ENCODE assay signal across 24 mouse cellular contexts in the genomic region with DNA sequence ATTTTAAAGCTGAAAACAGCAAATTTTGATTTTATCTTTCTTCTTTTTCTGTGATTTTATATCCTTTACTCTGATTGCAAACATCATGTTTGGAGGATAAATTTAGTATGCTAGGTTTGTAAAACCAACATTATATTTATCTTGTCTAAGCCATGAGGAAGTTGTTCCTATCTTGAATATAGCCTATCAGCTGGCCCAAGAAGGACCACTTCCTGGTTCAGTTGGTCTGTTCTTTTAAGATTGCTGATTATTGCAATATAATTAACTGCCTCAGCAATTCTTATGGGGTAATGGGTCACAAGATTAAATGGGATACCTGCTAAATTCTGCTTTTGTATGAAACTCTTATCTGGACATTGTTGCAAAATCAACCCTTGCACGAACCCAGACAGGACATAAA.
A peak's percentile ranks its signal among the peaks of the same experiment; 100 is the strongest.
DNase-seq lines count a peak whose midpoint lies in the region; ATAC-seq and TF ChIP-seq lines count a peak whose summit lies in the region.
"Had no signal": no experiment of that assay in that cellular context is flagged by ENCODE, and none has a peak within 500 bp of the region (broad histone marks: within the 10 kb centered on the region; RNA-seq: fewer than 3 reads in every experiment).

No protein-coding gene starts in this region.

- H3K4me3 ChIP-seq in MEL (ENCODE audit: control insufficient read depth in 1 of 2, insufficient read depth in 1 of 2, low read depth in 2 of 2, low read length in 2 of 2) = no peak overlapping the region

- no peaks in the 10 kb centered on the region for H3K9me3 ChIP-seq in MEL (replicated peaks; ENCODE audit: insufficient read depth, low read length)
- H3K9me3 ChIP-seq: G1E had no signal

- intact Hi-C loops in heart, postnatal 14 days (cut with DNase I) = no loop called here

- no peaks in the 10 kb centered on the region for H3K79me2 ChIP-seq in MEL (ENCODE audit: control insufficient read depth, insufficient read depth, low read length, poor library complexity)

- no peaks in the 10 kb centered on the region for H3K36me3 ChIP-seq in MEL (ENCODE audit: control insufficient read depth in 1 of 2, insufficient read depth in 2 of 2, low read length in 2 of 2)
- H3K36me3 ChIP-seq: G1E had no signal

- no peaks in the 10 kb centered on the region for H3K4me1 ChIP-seq in MEL (ENCODE audit: control insufficient read depth in 1 of 2, insufficient read depth in 2 of 2, low read length in 2 of 2)

- ATAC-seq in granulocyte monocyte progenitor cell, adult 5-6 weeks (replicated peaks; ENCODE audit: poor library complexity, severe bottlenecking) = no peak
- ATAC-seq: activated CD4-positive, CD25-positive, alpha-beta regulatory T cell, adult 4 months; CD4-positive, CD25-positive, alpha-beta regulatory T cell, adult 4 months; Patski had no signal

- H3K27me3 ChIP-seq in MEL (ENCODE audit: control insufficient read depth in 1 of 2, insufficient read depth in 2 of 2, low read length in 2 of 2) = no peaks in the 10 kb centered on the region
- H3K27me3 ChIP-seq: CH12.LX had no signal

- no peak overlapping the region for H3K9ac ChIP-seq in MEL (ENCODE audit: control insufficient read depth, low read depth, low read length, poor library complexity, severe bottlenecking)

- peak; percentile 51 to 77 for TF ChIP-seq EP300 in MEL (IDR thresholded peaks at IDR 0.05; ENCODE audit: low read depth in 1 of 2, low read length in 2 of 2)

- H3K27ac ChIP-seq in MEL (ENCODE audit: control insufficient read depth, low read depth, low read length) = no peak overlapping the region

- DNase-seq in 416B (ENCODE audit: low read depth) (peak; percentile 8), MEL (ENCODE audit: low read depth, low spot score) (peak; percentile 5), MEL-GATA-1-ER (ENCODE audit: extremely low read depth, low read depth) (peak; percentile 1)
- DNase-seq in urinary bladder, postnatal 36 days (ENCODE audit: low spot score in 2 of 2) = no peak
- no peak for DNase-seq in heart, postnatal 14 days
- DNase-seq: adrenal gland, adult 2 months; adrenal gland, adult 8-10 months; adrenal gland, postnatal 10 days; adrenal gland, postnatal 14 days; adrenal gland, postnatal 25 days; adrenal gland, postnatal 36 days; B cell, adult 2 months; cerebellum, adult 11 months; cerebellum, adult 11-12 months; cerebellum, adult 18-20 months; cerebellum, adult 2 months; cerebellum, adult 8-10 months; cerebellum, adult 9-10 months had no signal

- no peak for TF ChIP-seq CTCF in MEL (IDR thresholded peaks at IDR 0.05 in 2 of 3, conservative IDR thresholded peaks at IDR 0.05 in 1 of 3; ENCODE audit: control insufficient read depth in 1 of 3, insufficient read depth in 1 of 3, low read depth in 2 of 3, low read length in 3 of 3, poor library complexity in 1 of 3, severe bottlenecking in 1 of 3)

- no peak for TF ChIP-seq POLR2A in MEL (IDR thresholded peaks at IDR 0.05; ENCODE audit: control insufficient read depth in 1 of 2, insufficient read depth in 1 of 2, low read depth in 1 of 2, low read length in 2 of 2, poor library complexity in 1 of 2)

- no peak for TF ChIP-seq RAD21 in MEL (IDR thresholded peaks at IDR 0.05; ENCODE audit: low read depth, low read length)

TF ChIP-seq in MEL, 35 proteins besides CTCF, POLR2A, EP300 and RAD21:
- TF ChIP-seq TCF12 (IDR thresholded peaks at IDR 0.05; ENCODE audit: low read depth, low read length) (peak; percentile 61; the same call in 1 of the 2 replicates), TAL1 (IDR thresholded peaks at IDR 0.05; ENCODE audit: low read length) (0 out of 2 replicates have a peak, but pooled peaks have one; percentile 5), GABPA (IDR thresholded peaks at IDR 0.05; ENCODE audit: low read depth, low read length) (no peak), TBP (IDR thresholded peaks at IDR 0.05; ENCODE audit: low read depth, low read length) (no peak), ETS1 (IDR thresholded peaks at IDR 0.05; ENCODE audit: low read depth, low read length) (peak; percentile 33; the same call in 1 of the 2 replicates), GATA1 (IDR thresholded peaks at IDR 0.05; ENCODE audit: low read depth, low read length) (peak; percentile 57), MEF2A (IDR thresholded peaks at IDR 0.05; ENCODE audit: extremely low read depth, insufficient replicate concordance, low read depth, low read length, poor library complexity, severe bottlenecking) (0 out of 2 replicates have a peak, but pooled peaks have one; percentile 13)

Comparison
In these comparisons a context has a peak if more than half of its experiments do, and no peak if none do; other contexts are left out.
1. DNase-seq: peak in 416B (single experiment), MEL (single experiment) and MEL-GATA-1-ER (single experiment); none in urinary bladder, postnatal 36 days (0 of 2) and heart, postnatal 14 days (0 of 2).